ENCODE assay signal across 25 mouse cellular contexts in the genomic region with DNA sequence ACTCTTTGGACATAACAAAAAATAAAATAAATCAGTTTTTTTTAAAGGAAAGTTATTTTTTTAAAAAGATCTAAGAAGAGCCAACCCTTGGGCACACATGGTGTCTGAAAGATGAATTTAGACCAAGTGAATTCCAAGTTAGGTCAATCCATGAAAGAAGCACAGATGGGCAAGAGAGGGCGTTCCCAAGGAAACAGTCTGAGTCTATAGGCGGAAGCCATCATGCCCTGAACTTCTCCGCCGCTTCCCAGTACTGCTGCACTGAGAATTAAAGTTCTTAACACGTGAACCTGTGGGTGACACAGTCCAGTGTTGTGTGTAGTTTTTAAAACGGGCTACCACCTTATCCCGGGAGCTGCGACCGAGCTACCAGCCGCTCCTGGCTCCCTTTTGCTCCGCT. TPM values are rescaled to one million over a fixed set of nuclear protein-coding genes. Genes with fewer than 3 reads are reported as not detected.
"Had no signal": no experiment of that assay in that cellular context is flagged by ENCODE, and none has a peak within 500 bp of the region (broad histone marks: within the 10 kb centered on the region; RNA-seq: fewer than 3 reads in every experiment).

No protein-coding gene starts in this region.

- H3K9me3 ChIP-seq: heart, embryonic 10.5 days; heart, embryonic 12.5 days; intestine, embryonic 15.5 days; limb, embryonic 15.5 days; liver, embryonic 12.5 days had no signal

- H3K9ac ChIP-seq: heart, embryonic 12.5 days; hindbrain, embryonic 12.5 days; hindbrain, embryonic 14.5 days; intestine, embryonic 15.5 days; limb, embryonic 13.5 days; limb, embryonic 15.5 days; liver, embryonic 12.5 days; liver, embryonic 14.5 days had no signal

- H3K4me3 ChIP-seq: heart, embryonic 10.5 days; heart, embryonic 12.5 days; hindbrain, embryonic 10.5 days; hindbrain, embryonic 12.5 days; intestine, embryonic 15.5 days; limb, embryonic 13.5 days; limb, embryonic 15.5 days; liver, embryonic 12.5 days had no signal

- H3K36me3 ChIP-seq: heart, embryonic 10.5 days; heart, embryonic 12.5 days; hindbrain, embryonic 10.5 days; hindbrain, embryonic 12.5 days; intestine, embryonic 15.5 days; limb, embryonic 13.5 days; limb, embryonic 15.5 days; liver, embryonic 12.5 days had no signal

- DNase-seq: gastrocnemius, postnatal 14 days; gastrocnemius, postnatal 36 days; heart, adult 18-20 months; heart, postnatal 10 days; heart, postnatal 4 days; kidney, adult 8-10 months; layer of hippocampus, adult 9-11 months; layer of hippocampus, postnatal 36 days had no signal

- H3K27me3 ChIP-seq: heart, embryonic 12.5 days; hindbrain, embryonic 12.5 days; intestine, embryonic 15.5 days; limb, embryonic 13.5 days; limb, embryonic 15.5 days; liver, embryonic 12.5 days had no signal

- H3K27ac ChIP-seq: heart, embryonic 10.5 days; hindbrain, embryonic 10.5 days; hindbrain, embryonic 12.5 days; hindbrain, embryonic 14.5 days; intestine, embryonic 15.5 days; limb, embryonic 13.5 days; limb, embryonic 15.5 days; liver, embryonic 12.5 days; liver, embryonic 14.5 days had no signal

- H3K4me1 ChIP-seq: heart, embryonic 10.5 days; heart, embryonic 12.5 days; hindbrain, embryonic 10.5 days; hindbrain, embryonic 12.5 days; intestine, embryonic 15.5 days; liver, embryonic 12.5 days had no signal

RNA-seq across cellular contexts. Expression of a gene that starts 24.9 kb away (rescaled TPM):
- polyA plus RNA-seq: heart, embryonic 10.5 days; heart, embryonic 14.5 days; hindbrain, embryonic 12.5 days; intestine, embryonic 15.5 days; intestine, postnatal 0 days; kidney, embryonic 14.5 days; kidney, embryonic 16.5 days; large intestine, adult 2 months; limb, embryonic 11.5 days; liver, adult 2 months; liver, embryonic 12.5 days; liver, embryonic 14.5 days had no signal
